Mouse (Mus musculus) embryonic stem cell, embryonic (primary cell): ENCODE results near the gene Slc26a10.

ENCODE experiments used
- CTCF ChIA-PET, 4 experiments: fragments of 300-600 bp in 2 of 4; fragments of 350-600 bp in 2 of 4; sonication (Branson Sonifier 250); formaldehyde crosslinking; loops; one replicate each; lab custom pipeline; 2022; ENCODE audit warnings: inconsistent platforms in 2 of 4; lab: Charles Lee
- POLR2A ChIA-PET, 4 experiments: fragments of 300-600 bp in 2 of 4; fragments of 350-600 bp in 2 of 4; sonication (Branson Sonifier 250); formaldehyde crosslinking; loops; one replicate each; lab custom pipeline; 2022; ENCODE audit warnings: antibody characterized with exemption in 4 of 4, inconsistent platforms in 1 of 4; lab: Charles Lee

Slc26a10 gene

GRCm38 (mm10) chr10:127126579-127126978, 53.9 kb downstream of the Slc26a10 start:
- ChIA-PET CTCF (interaction anchor here in 2 of 4 experiments (0.6 to 1.8 kb wide), 4 partner anchors 16 to 212 kb away, joined by 3 to 4 read pairs (median 4); no protein-coding TSS in a partner anchor), POLR2A (interaction anchor here in 2 of 4 experiments (0.7 to 2.7 kb wide), 3 partner anchors 12 to 97 kb away, joined by 3 to 6 read pairs (median 3); partner anchors contain the start of gene B4galnt1 (in 1 of the 2))

GRCm38 (mm10) chr10:127125210-127126001, 55.0 kb downstream of the Slc26a10 start:
- ChIA-PET CTCF (interaction anchor here (0.6 to 4.4 kb wide), 11 partner anchors 10 to 388 kb away, joined by 3 to 40 read pairs (median 4); partner anchors contain the start of gene B4galnt1 (in 1 of the 4)), POLR2A (interaction anchor here in 2 of 4 experiments (0.6 to 2.7 kb wide), 4 partner anchors 16 to 224 kb away, joined by 3 to 6 read pairs (median 3); partner anchors contain the start of gene B4galnt1 (in 1 of the 2))

GRCm38 (mm10) chr10:127123436-127123805, 57.0 kb downstream of the Slc26a10 start:
- CTCF ChIA-PET: interaction anchor here (0.6 to 4.4 kb wide), 38 partner anchors 9 to 389 kb away, joined by 3 to 40 read pairs (median 4); partner anchors contain the start of genes B4galnt1 (in 2 of the 4), Agap2 (in 1 of the 4) and Mars (in 1 of the 4)

GRCm38 (mm10) chr10:127122784-127123435, 57.5 kb downstream of the Slc26a10 start:
- ChIA-PET POLR2A (interaction anchor here in 3 of 4 experiments (1.0 to 1.9 kb wide), 16 partner anchors 9 to 190 kb away, joined by 3 to 7 read pairs (median 4); partner anchors contain the start of genes Cdk4 (in 1 of the 3) and Pip4k2c (in 1 of the 3)), CTCF (interaction anchor here (0.5 to 4.4 kb wide), 33 partner anchors 8 to 390 kb away, joined by 3 to 40 read pairs (median 4); partner anchors contain the start of genes B4galnt1 (in 2 of the 4) and Agap2 (in 1 of the 4))

More at GRCm38 (mm10) chr10:127123436-127123805, 57.0 kb downstream of the Slc26a10 start:
- POLR2A ChIA-PET: interaction anchor here in 3 of 4 experiments (0.6 to 1.9 kb wide), 17 partner anchors 8 to 190 kb away, joined by 3 to 7 read pairs (median 3); partner anchors contain the start of genes Mars (in 1 of the 3) and Pip4k2c (in 1 of the 3)

DNA sequence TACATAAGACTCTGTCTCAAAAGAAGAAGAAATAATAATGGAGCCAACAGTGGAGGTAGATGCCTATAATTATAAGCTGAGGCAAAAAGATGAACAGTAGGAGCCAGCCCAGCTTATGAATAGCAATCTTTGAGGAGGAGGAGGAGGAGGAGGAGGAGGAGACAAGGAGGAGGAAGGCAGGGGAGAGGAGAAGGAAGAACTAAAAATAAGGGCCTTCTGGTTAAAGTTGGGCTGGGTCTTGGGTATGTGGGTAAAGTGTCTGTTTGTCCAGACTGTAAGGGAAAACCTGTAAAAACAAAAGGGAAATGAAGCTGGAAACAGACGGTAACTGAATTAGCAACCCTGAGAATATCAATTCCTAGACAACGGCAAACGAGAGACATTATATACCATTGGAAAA, 58.4 kb downstream of the Slc26a10 start:
- CTCF ChIA-PET: interaction anchor here in 2 of 4 experiments (0.6 to 4.4 kb wide), 7 partner anchors 49 to 391 kb away, joined by 3 to 40 read pairs (median 3); no protein-coding TSS in a partner anchor

More for the DNA sequence above, 58.4 kb downstream of the Slc26a10 start:
- POLR2A ChIA-PET: interaction anchor here in 3 of 4 experiments (0.6 to 1.9 kb wide), 11 partner anchors 8 to 170 kb away, joined by 3 to 7 read pairs (median 5); partner anchors contain the start of gene Cdk4 (in 1 of the 3)
